Mouse (Mus musculus) MEL (cell line): ENCODE measurements around the gene Padi2. TPM values are rescaled to one million over a fixed set of nuclear protein-coding genes. Genes with fewer than 3 reads are reported as not detected.

Experiments used
- DNase-seq: peaks from one replicate; pipeline ENCODE4 v3.0.0; 2011; ENCODE audit warnings: low read depth, low spot score
- H3K27ac ChIP-seq: 2 replicates; pipeline ENCODE4 v1.5.1; 2012; ENCODE audit warnings: low read depth, mild to moderate bottlenecking, control low read depth, low read length, moderate library complexity; ENCODE audit not compliant: control insufficient read depth
- H3K27me3 ChIP-seq, 2 experiments: fragments of 150-350 bp in 1 of 2; sonication (generic) in 1 of 2; 2 replicates each; pipeline ENCODE4 v1.6.1; 2012; ENCODE audit warnings: low read length in 2 of 2, mild to moderate bottlenecking in 2 of 2, improper control_type of control experiment in 1 of 2, moderate library complexity in 1 of 2; ENCODE audit not compliant: insufficient read depth in 2 of 2, control insufficient read depth in 1 of 2
- H3K36me3 ChIP-seq, 2 experiments: 2 replicates each; pipeline ENCODE4 v1.6.1; 2012 to 2014; ENCODE audit warnings: low read length in 2 of 2, improper control_type of control experiment in 1 of 2, inconsistent platforms in 1 of 2, mild to moderate bottlenecking in 1 of 2; ENCODE audit not compliant: insufficient read depth in 2 of 2, control insufficient read depth in 1 of 2
- H3K4me1 ChIP-seq, 2 experiments: fragments of 150-350 bp in 1 of 2; sonication (generic) in 1 of 2; 2 replicates each; pipeline ENCODE4 v1.6.1; 2012; ENCODE audit warnings: low read length in 2 of 2, improper control_type of control experiment in 1 of 2, mild to moderate bottlenecking in 1 of 2; ENCODE audit not compliant: insufficient read depth in 2 of 2, control insufficient read depth in 1 of 2
- H3K4me3 ChIP-seq, 2 experiments: fragments of 150-350 bp in 1 of 2; sonication (generic) in 1 of 2; 2 replicates each; pipeline ENCODE4 v1.5.1; 2012; ENCODE audit warnings: low read depth in 2 of 2, low read length in 2 of 2, mild to moderate bottlenecking in 2 of 2, moderate library complexity in 2 of 2, control low read depth in 1 of 2, improper control_type of control experiment in 1 of 2; ENCODE audit not compliant: control insufficient read depth in 1 of 2, insufficient read depth in 1 of 2
- H3K79me2 ChIP-seq: 2 replicates; pipeline ENCODE4 v1.6.1; 2012; ENCODE audit warnings: mild to moderate bottlenecking, low read length, moderate library complexity; ENCODE audit not compliant: control insufficient read depth, poor library complexity, insufficient read depth
- H3K9ac ChIP-seq: 2 replicates; pipeline ENCODE4 v1.6.1; 2012; ENCODE audit warnings: low read depth, mild to moderate bottlenecking, control low read depth, low read length, moderate library complexity; ENCODE audit not compliant: control insufficient read depth, poor library complexity, severe bottlenecking
- H3K9me3 ChIP-seq: fragments of 150-350 bp; sonication (generic); replicated peaks from 2 replicates; pipeline ENCODE4 v1.6.1; 2012; ENCODE audit warnings: mild to moderate bottlenecking, low read length, improper control_type of control experiment, moderate library complexity; ENCODE audit not compliant: insufficient read depth
- CHD1 ChIP-seq: IDR thresholded peaks from 2 replicates; pipeline ENCODE4 v1.6.1; 2012; ENCODE audit warnings: low read depth, mild to moderate bottlenecking, inconsistent platforms, low read length, improper control_type of control experiment
- CHD2 ChIP-seq: IDR thresholded peaks from 2 replicates; pipeline ENCODE4 v1.6.1; 2011; ENCODE audit warnings: low read length, improper control_type of control experiment
- CTCF ChIP-seq, 3 experiments: IDR thresholded peaks in 2 of 3; conservative IDR thresholded peaks in 1 of 3; 2 replicates each; pipeline ENCODE4 v1.5.1; 2011 to 2012; ENCODE audit warnings: low read length in 3 of 3, low read depth in 2 of 3, mild to moderate bottlenecking in 2 of 3, improper control_type of control experiment in 1 of 3, inconsistent platforms in 1 of 3, mixed read lengths in 1 of 3, moderate library complexity in 1 of 3; ENCODE audit not compliant: control insufficient read depth in 1 of 3, insufficient read depth in 1 of 3, poor library complexity in 1 of 3, severe bottlenecking in 1 of 3
- E2F4 ChIP-seq: IDR thresholded peaks from 2 replicates; pipeline ENCODE4 v1.6.1; 2011; ENCODE audit warnings: low read depth, low read length, improper control_type of control experiment, borderline replicate concordance
- ELF1 ChIP-seq: IDR thresholded peaks from 2 replicates; pipeline ENCODE4 v1.6.1; 2014; ENCODE audit warnings: low read depth, mild to moderate bottlenecking, inconsistent platforms, low read length, improper control_type of control experiment, moderate library complexity
- EP300 ChIP-seq, 2 experiments: IDR thresholded peaks; 2 replicates each; pipeline ENCODE4 v1.6.1; 2011; ENCODE audit warnings: improper control_type of control experiment in 2 of 2, low read length in 2 of 2, low read depth in 1 of 2, mild to moderate bottlenecking in 1 of 2
- GATA1 ChIP-seq: IDR thresholded peaks from 2 replicates; pipeline ENCODE4 v1.6.1; 2011; ENCODE audit warnings: low read depth, low read length, improper control_type of control experiment
- HCFC1 ChIP-seq: IDR thresholded peaks from 2 replicates; pipeline ENCODE4 v1.6.1; 2012; ENCODE audit warnings: low read depth, mild to moderate bottlenecking, inconsistent platforms, low read length, improper control_type of control experiment, moderate library complexity
- KAT2A ChIP-seq: conservative IDR thresholded peaks from 2 replicates; pipeline ENCODE4 v1.6.1; 2012; ENCODE audit warnings: low read depth, low read length, improper control_type of control experiment, inconsistent platforms
- MAFK ChIP-seq: IDR thresholded peaks from 2 replicates; pipeline ENCODE4 v1.6.1; 2011; ENCODE audit warnings: low read depth, mild to moderate bottlenecking, low read length, improper control_type of control experiment, borderline replicate concordance
- MEF2A ChIP-seq: IDR thresholded peaks from 2 replicates; pipeline ENCODE4 v1.6.1; 2014; ENCODE audit warnings: low read depth, mild to moderate bottlenecking, inconsistent platforms, low read length, improper control_type of control experiment; ENCODE audit not compliant: poor library complexity, insufficient replicate concordance, severe bottlenecking; ENCODE audit errors: extremely low read depth
- MYB ChIP-seq: IDR thresholded peaks from 2 replicates; pipeline ENCODE4 v1.6.1; 2011; ENCODE audit warnings: mild to moderate bottlenecking, low read depth, low read length, improper control_type of control experiment
- NELFE ChIP-seq: IDR thresholded peaks from 2 replicates; pipeline ENCODE4 v1.6.1; 2011; ENCODE audit warnings: low read depth, low read length, improper control_type of control experiment
- NRF1 ChIP-seq: IDR thresholded peaks from 2 replicates; pipeline ENCODE4 v1.6.1; 2014; ENCODE audit warnings: low read depth, mild to moderate bottlenecking, inconsistent platforms, low read length, improper control_type of control experiment, moderate library complexity; ENCODE audit not compliant: poor library complexity, insufficient read depth, severe bottlenecking
- POLR2A ChIP-seq, 2 experiments: IDR thresholded peaks; 2 replicates each; pipeline ENCODE4 v1.6.1; 2011 to 2012; ENCODE audit warnings: low read length in 2 of 2, mild to moderate bottlenecking in 2 of 2, control low read depth in 1 of 2, improper control_type of control experiment in 1 of 2, low read depth in 1 of 2, moderate library complexity in 1 of 2; ENCODE audit not compliant: control insufficient read depth in 1 of 2, insufficient read depth in 1 of 2, poor library complexity in 1 of 2
- POLR2AphosphoS5 ChIP-seq: IDR thresholded peaks from 2 replicates; pipeline ENCODE4 v1.6.1; 2012; ENCODE audit warnings: low read depth, borderline replicate concordance, mild to moderate bottlenecking, inconsistent platforms, low read length, moderate library complexity, mixed read lengths
- RAD21 ChIP-seq: IDR thresholded peaks from 2 replicates; pipeline ENCODE4 v1.6.1; 2011; ENCODE audit warnings: mild to moderate bottlenecking, low read depth, low read length, improper control_type of control experiment
- SIN3A ChIP-seq: IDR thresholded peaks from 2 replicates; pipeline ENCODE4 v1.6.1; 2012; ENCODE audit warnings: low read length, improper control_type of control experiment, inconsistent platforms
- SMC3 ChIP-seq: IDR thresholded peaks from 2 replicates; pipeline ENCODE4 v1.6.1; 2011; ENCODE audit warnings: low read depth, low read length, improper control_type of control experiment
- TBP ChIP-seq: IDR thresholded peaks from 2 replicates; pipeline ENCODE4 v1.8.0; 2011; ENCODE audit warnings: low read depth, low read length, improper control_type of control experiment
- TCF12 ChIP-seq: IDR thresholded peaks from 2 replicates; pipeline ENCODE4 v1.6.1; 2014; ENCODE audit warnings: low read depth, mild to moderate bottlenecking, inconsistent platforms, low read length, improper control_type of control experiment, moderate library complexity
- USF1 ChIP-seq: IDR thresholded peaks from 2 replicates; pipeline ENCODE4 v1.6.1; 2014; ENCODE audit warnings: low read depth, mild to moderate bottlenecking, inconsistent platforms, low read length, improper control_type of control experiment, moderate library complexity
- USF2 ChIP-seq, 2 experiments: IDR thresholded peaks; 2 replicates each; pipeline ENCODE4 v1.6.1; 2011 to 2012; ENCODE audit warnings: improper control_type of control experiment in 2 of 2, low read length in 2 of 2, borderline replicate concordance in 1 of 2, inconsistent platforms in 1 of 2, low read depth in 1 of 2, mild to moderate bottlenecking in 1 of 2; ENCODE audit not compliant: insufficient read depth in 1 of 2
- ZKSCAN1 ChIP-seq: IDR thresholded peaks from 2 replicates; pipeline ENCODE4 v1.6.1; 2012; ENCODE audit warnings: low read depth, mild to moderate bottlenecking, inconsistent platforms, low read length, improper control_type of control experiment, moderate library complexity
- ZNF384 ChIP-seq: IDR thresholded peaks from 2 replicates; pipeline ENCODE4 v1.6.1; 2012; ENCODE audit warnings: low read depth, mild to moderate bottlenecking, inconsistent platforms, low read length, improper control_type of control experiment
- polyA plus RNA-seq, 2 experiments: library from polyadenylated mRNA; stranded (reverse) in 1 of 2; unstranded in 1 of 2; fragments of >175 nt in 1 of 2; fragments of >200 nt in 1 of 2; gene quantifications; 2 replicates each; pipeline versions ENCODE4 v1.2.1 to v1.2.4; 2012; ENCODE audit warnings: low replicate concordance in 2 of 2, low read depth in 1 of 2; ENCODE audit not compliant: insufficient read length in 2 of 2, insufficient read depth in 1 of 2, missing spikeins in 1 of 2
- total RNA-seq: library from RNA; depleted of rRNA; stranded (reverse); fragments of 300-350 nt; gene quantifications from 2 replicates; pipeline ENCODE4 v1.2.3, GENCODE M21; 2012

Gene Padi2
- total and polyA plus RNA-seq, 3 experiments: 0.07 to 0.27 TPM; not detected in 1

GRCm38 (mm10) chr4:140868484-140869190, 37.5 kb upstream of the Padi2 start:
- peak; percentile 43 for DNase-seq
- no peak overlapping the region for H3K9ac ChIP-seq
- H3K27me3 ChIP-seq: 0 out of 4 replicates have a peak, but pooled peaks cover 0 to 1% of the 10 kb centered on the region in 2 experiments
- H3K4me1 ChIP-seq: no peaks in the 10 kb centered on the region
- H3K79me2 ChIP-seq: no peaks in the 10 kb centered on the region
- no peaks in the 10 kb centered on the region for H3K9me3 ChIP-seq
- H3K27ac ChIP-seq: no peak overlapping the region
- no peak overlapping the region for H3K4me3 ChIP-seq
- H3K36me3 ChIP-seq: no peaks in the 10 kb centered on the region
- TF ChIP-seq SMC3 (no peak), TBP (no peak), NELFE (no peak), E2F4 (no peak), EP300 (IDR thresholded peaks at IDR 0.05; ENCODE audit: low read depth in 1 of 2, low read length in 2 of 2) (no peak), MYB (no peak), ELF1 (no peak), USF1 (no peak), ZNF384 (no peak), MEF2A (no peak), SIN3A (no peak), HCFC1 (no peak)

DNA sequence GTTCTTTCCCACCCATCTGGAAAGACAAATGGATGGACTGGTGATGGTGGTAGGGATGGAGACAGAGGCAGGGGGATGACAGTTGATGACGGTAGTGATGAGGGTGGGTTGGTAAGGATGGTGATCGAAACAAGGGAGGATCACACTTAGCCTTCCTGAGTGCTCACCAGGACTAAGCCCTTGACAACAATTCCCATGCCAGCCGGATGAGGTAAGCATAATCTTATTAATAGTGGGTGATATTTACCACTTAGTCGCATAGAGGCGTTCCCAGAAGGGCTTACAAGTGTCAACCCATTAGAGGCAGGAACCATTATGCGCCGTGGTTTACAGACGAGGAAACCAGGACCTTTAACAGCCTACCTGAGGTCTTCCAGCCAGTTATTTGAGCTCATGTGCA, 36.2 kb upstream of the Padi2 start:
- H3K4me1 ChIP-seq: no peaks in the 10 kb centered on the region
- H3K9ac ChIP-seq: no peak overlapping the region
- no peaks in the 10 kb centered on the region for H3K9me3 ChIP-seq
- H3K27me3 ChIP-seq: 0 out of 4 replicates have a peak, but pooled peaks cover 0 to 1% of the 10 kb centered on the region in 2 experiments
- no peak for TF ChIP-seq CHD2
- no peak overlapping the region for H3K4me3 ChIP-seq
- H3K27ac ChIP-seq: no peak overlapping the region
- H3K36me3 ChIP-seq: no peaks in the 10 kb centered on the region
- H3K79me2 ChIP-seq: no peaks in the 10 kb centered on the region
- no peak for DNase-seq

DNA sequence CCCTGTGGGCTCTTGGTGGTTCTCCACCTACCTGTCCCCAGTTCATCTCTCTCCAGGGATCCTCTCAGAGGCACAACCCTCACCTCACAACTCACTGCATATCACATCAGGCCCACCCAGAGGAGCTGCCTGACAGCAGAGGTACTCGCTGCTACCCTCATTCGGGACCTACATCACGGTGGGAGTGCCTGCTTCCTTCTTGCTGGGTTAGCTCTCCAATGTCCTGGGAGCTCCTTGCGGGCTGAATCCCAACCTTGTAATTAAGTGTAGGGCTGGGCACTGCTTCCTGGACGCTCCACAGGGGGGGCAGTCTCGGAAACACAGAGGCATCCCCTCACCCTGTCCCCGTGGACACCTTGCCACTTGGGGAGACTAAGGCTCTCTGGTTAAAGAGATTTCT, 35.3 kb upstream of the Padi2 start:
- Histone ChIP-seq H3K4me1 (no peaks in the 10 kb centered on the region), H3K27ac (no peak overlapping the region), H3K9me3 (no peaks in the 10 kb centered on the region), H3K36me3 (no peaks in the 10 kb centered on the region), H3K27me3 (0 out of 4 replicates have a peak, but pooled peaks cover 0 to 1% of the 10 kb centered on the region in 2 experiments)
- TF ChIP-seq USF2 (IDR thresholded peaks at IDR 0.05; ENCODE audit: borderline replicate concordance in 1 of 2, insufficient read depth in 1 of 2, low read depth in 1 of 2, low read length in 2 of 2) (no peak), CHD2 (no peak), ELF1 (no peak), POLR2AphosphoS5 (no peak), CTCF (IDR thresholded peaks at IDR 0.05 in 2 of 3, conservative IDR thresholded peaks at IDR 0.05 in 1 of 3; ENCODE audit: control insufficient read depth in 1 of 3, insufficient read depth in 1 of 3, low read depth in 2 of 3, low read length in 3 of 3, poor library complexity in 1 of 3, severe bottlenecking in 1 of 3) (no peak), TCF12 (no peak), EP300 (IDR thresholded peaks at IDR 0.05; ENCODE audit: low read depth in 1 of 2, low read length in 2 of 2) (no peak), ZKSCAN1 (no peak), KAT2A (no peak), MAFK (no peak), NRF1 (no peak), SIN3A (no peak), RAD21 (no peak), POLR2A (IDR thresholded peaks at IDR 0.05; ENCODE audit: control insufficient read depth in 1 of 2, insufficient read depth in 1 of 2, low read depth in 1 of 2, low read length in 2 of 2, poor library complexity in 1 of 2) (no peak), GATA1 (no peak), SMC3 (no peak), ZNF384 (no peak), CHD1 (no peak)
- TF ChIP-seq, all 39 proteins: peak for 0
- no peak for DNase-seq
- no peak overlapping the region for H3K9ac ChIP-seq
- no peaks in the 10 kb centered on the region for H3K79me2 ChIP-seq
- no peak overlapping the region for H3K4me3 ChIP-seq
